Mouse (Mus musculus): ENCODE measurements around the gene Vmn1r79. TPM values are rescaled to one million over a fixed set of nuclear protein-coding genes. Genes with fewer than 3 reads are reported as not detected.
"Not testable (repeated sequence)": the region's sequence is repeated elsewhere in the genome, so short reads cannot be mapped to it uniquely, and the experiment has no call there.

Gene Vmn1r79
- polyA plus RNA-seq (2012; rRNA removed), result not detected in 2 replicates

DNA sequence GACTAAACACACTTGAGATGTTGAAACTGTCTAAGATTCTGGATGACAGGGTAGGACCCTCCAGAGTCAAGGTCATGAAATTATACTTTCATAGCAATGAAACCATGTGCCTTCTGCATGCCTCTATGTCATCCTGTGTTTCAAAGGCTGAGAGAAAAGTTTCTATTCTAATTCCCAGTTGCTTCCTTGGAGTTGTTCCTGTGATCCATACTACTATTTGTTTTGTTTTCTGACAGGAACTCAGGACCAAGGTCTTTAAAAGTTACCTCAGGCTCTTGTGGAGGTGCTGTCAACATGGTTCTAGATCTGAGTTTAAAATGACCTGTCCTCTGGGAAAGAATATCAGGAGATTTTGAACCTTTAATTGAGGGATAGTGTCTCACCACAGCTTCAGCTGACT, at the start of gene Vmn1r79:
Gene Vmn1r79, plus strand, starts transcription at position 301 of the 400 bp plus-strand sequence.
- H3K4me1 ChIP-seq (replicated peaks; ENCODE audit: control insufficient read depth, insufficient read depth, low read length); DNase-seq; H3K27ac ChIP-seq (ENCODE audit: control insufficient read depth, insufficient read depth, low read length); H3K4me3 ChIP-seq (ENCODE audit: control insufficient read depth, insufficient read depth, low read length); H3K27me3 ChIP-seq (ENCODE audit: control insufficient read depth, insufficient read depth, low read length); H3K36me3 ChIP-seq (ENCODE audit: control insufficient read depth, insufficient read depth, low read length): not testable (repeated sequence)

GRCm38 (mm10) chr7:12149957-12150356, 21.1 kb upstream of the Vmn1r79 start, which contains the start of gene Vmn1r78:
TSS of gene Vmn1r78 (plus strand) at chr7:12150257.
- no peak for TF ChIP-seq CTCF (IDR thresholded peaks at IDR 0.05; ENCODE audit: borderline replicate concordance, control insufficient read depth, extremely low read depth, insufficient read depth, low read length, poor library complexity)
- no peak for TF ChIP-seq POLR2A (IDR thresholded peaks at IDR 0.05; ENCODE audit: control insufficient read depth, extremely low read depth, insufficient read depth, low read length, poor library complexity)
- H3K36me3 ChIP-seq (ENCODE audit: control insufficient read depth, insufficient read depth, low read length), result no peaks in the 10 kb centered on the region
- H3K27me3 ChIP-seq (ENCODE audit: control insufficient read depth, insufficient read depth, low read length), result no peaks in the 10 kb centered on the region
- no peaks in the 10 kb centered on the region for H3K4me1 ChIP-seq (replicated peaks; ENCODE audit: control insufficient read depth, insufficient read depth, low read length)
- 57% methylated on average over 2 of the region's 2 CpGs for WGBS
- no peak for DNase-seq
- no peak within 1 kb of the TSS for H3K27ac ChIP-seq (ENCODE audit: control insufficient read depth, insufficient read depth, low read length)
- no peak within 1 kb of the TSS for H3K4me3 ChIP-seq (ENCODE audit: control insufficient read depth, insufficient read depth, low read length)

DNA sequence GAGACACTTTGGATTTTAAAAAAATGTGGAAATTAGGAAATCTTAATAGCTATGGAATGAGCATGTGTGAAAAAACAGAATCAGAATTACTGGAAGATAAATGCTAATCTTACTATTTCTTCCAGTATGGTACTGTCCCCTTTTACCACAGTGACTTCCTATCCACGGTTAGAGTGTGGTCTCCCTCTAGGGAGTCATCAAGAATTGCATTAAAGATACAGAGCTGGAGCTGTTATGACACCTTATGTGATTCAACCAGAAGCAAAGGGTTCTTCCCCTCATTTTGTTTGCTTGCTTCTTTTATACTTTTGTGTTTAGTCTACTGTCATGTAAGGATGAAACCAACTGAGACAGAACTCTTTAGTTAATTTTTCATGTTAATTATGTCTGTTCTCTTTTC, 14.6 kb upstream of the Vmn1r79 start:
- 44% methylated on average over 1 of the region's 1 CpGs for WGBS
- H3K27ac ChIP-seq (ENCODE audit: control insufficient read depth, insufficient read depth, low read length); H3K4me1 ChIP-seq (replicated peaks; ENCODE audit: control insufficient read depth, insufficient read depth, low read length); H3K36me3 ChIP-seq (ENCODE audit: control insufficient read depth, insufficient read depth, low read length); H3K4me3 ChIP-seq (ENCODE audit: control insufficient read depth, insufficient read depth, low read length); DNase-seq; H3K27me3 ChIP-seq (ENCODE audit: control insufficient read depth, insufficient read depth, low read length): not testable (repeated sequence)

DNA sequence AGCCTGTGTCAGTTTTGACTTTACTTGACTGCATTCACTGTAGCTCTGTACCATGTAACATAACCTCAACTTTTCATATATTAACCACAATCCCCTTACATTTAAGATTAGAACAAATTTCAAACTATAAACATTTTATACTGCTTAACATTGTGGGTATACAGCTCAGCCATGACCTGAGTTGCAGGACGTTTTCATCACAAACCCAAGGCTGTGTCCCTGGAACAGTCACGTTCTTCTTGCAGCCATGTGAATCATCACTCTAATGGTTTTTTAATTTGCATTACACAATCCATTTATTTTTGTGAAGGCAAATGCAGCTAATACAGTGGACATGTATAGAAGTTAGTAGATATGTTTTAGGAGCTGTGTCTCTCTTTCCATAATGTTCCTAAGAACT, 1.8 kb downstream of the Vmn1r79 start:
- not testable (repeated sequence) for DNase-seq; H3K27me3 ChIP-seq (ENCODE audit: control insufficient read depth, insufficient read depth, low read length); H3K4me1 ChIP-seq (replicated peaks; ENCODE audit: control insufficient read depth, insufficient read depth, low read length); H3K36me3 ChIP-seq (ENCODE audit: control insufficient read depth, insufficient read depth, low read length); H3K27ac ChIP-seq (ENCODE audit: control insufficient read depth, insufficient read depth, low read length); H3K4me3 ChIP-seq (ENCODE audit: control insufficient read depth, insufficient read depth, low read length)
- WGBS, result 66% methylated on average over 2 of the region's 2 CpGs

- TF ChIP-seq POLR2A (IDR thresholded peaks at IDR 0.05; ENCODE audit: control insufficient read depth, extremely low read depth, insufficient read depth, low read length, poor library complexity) (no peak), CTCF (IDR thresholded peaks at IDR 0.05; ENCODE audit: borderline replicate concordance, control insufficient read depth, extremely low read depth, insufficient read depth, low read length, poor library complexity) (no peak)
Measured at GRCm38 (mm10) chr7:12188986-12189385, 17.9 kb downstream of the Vmn1r79 start, which contains the start of gene Vmn1r80. TSS of gene Vmn1r80 (plus strand) at chr7:12189286.

GRCm38 (mm10) chr7:12204141-12204540, 33.1 kb downstream of the Vmn1r79 start:
- no peak overlapping the region for H3K4me3 ChIP-seq (ENCODE audit: control insufficient read depth, insufficient read depth, low read length)
- H3K36me3 ChIP-seq (ENCODE audit: control insufficient read depth, insufficient read depth, low read length), result no peaks in the 10 kb centered on the region
- WGBS, result 77% methylated on average over 2 of the region's 2 CpGs
- H3K27ac ChIP-seq (ENCODE audit: control insufficient read depth, insufficient read depth, low read length), result no peak overlapping the region
- H3K27me3 ChIP-seq (ENCODE audit: control insufficient read depth, insufficient read depth, low read length), result no peaks in the 10 kb centered on the region
- no peaks in the 10 kb centered on the region for H3K4me1 ChIP-seq (replicated peaks; ENCODE audit: control insufficient read depth, insufficient read depth, low read length)
- TF ChIP-seq POLR2A (IDR thresholded peaks at IDR 0.05; ENCODE audit: control insufficient read depth, extremely low read depth, insufficient read depth, low read length, poor library complexity), result no peak
- TF ChIP-seq CTCF (IDR thresholded peaks at IDR 0.05; ENCODE audit: borderline replicate concordance, control insufficient read depth, extremely low read depth, insufficient read depth, low read length, poor library complexity), result no peak
- no peak for DNase-seq

More at GRCm38 (mm10) chr7:12188986-12189385, 17.9 kb downstream of the Vmn1r79 start, which contains the start of gene Vmn1r80:
- Histone ChIP-seq H3K36me3 (ENCODE audit: control insufficient read depth, insufficient read depth, low read length) (no peaks in the 10 kb centered on the region), H3K4me3 (ENCODE audit: control insufficient read depth, insufficient read depth, low read length) (no peak within 1 kb of the TSS), H3K4me1 (replicated peaks; ENCODE audit: control insufficient read depth, insufficient read depth, low read length) (no peaks in the 10 kb centered on the region), H3K27me3 (ENCODE audit: control insufficient read depth, insufficient read depth, low read length) (no peaks in the 10 kb centered on the region), H3K27ac (ENCODE audit: control insufficient read depth, insufficient read depth, low read length) (no peak within 1 kb of the TSS)
- no peak for DNase-seq
- 87% methylated on average over 1 of the region's 1 CpGs for WGBS

Other genes starting within 250 kb of the Vmn1r79 start
- not detected in 2 replicates for gene Vmn1r76, start 233.1 kb upstream of the Vmn1r79 start, polyA plus RNA-seq (2012; rRNA removed)
- not detected in 2 replicates for gene Vmn1r77, start 134.5 kb upstream of the Vmn1r79 start, polyA plus RNA-seq (2012; rRNA removed)
- not detected in 2 replicates for gene Vmn1r78, start 21.0 kb upstream of the Vmn1r79 start, polyA plus RNA-seq (2012; rRNA removed)
- gene Vmn1r80, start 18.0 kb downstream of the Vmn1r79 start, polyA plus RNA-seq (2012; rRNA removed), result not detected in 2 replicates
- not detected in 2 replicates for gene Vmn1r81, start 97.0 kb downstream of the Vmn1r79 start, polyA plus RNA-seq (2012; rRNA removed)
- not detected in 2 replicates for gene Vmn1r82, start 129.2 kb downstream of the Vmn1r79 start, polyA plus RNA-seq (2012; rRNA removed)
- gene Vmn1r83, start 158.2 kb downstream of the Vmn1r79 start, polyA plus RNA-seq (2012; rRNA removed), result not detected in 2 replicates
- not detected in 2 replicates for gene Vmn1r84, start 198.0 kb downstream of the Vmn1r79 start, polyA plus RNA-seq (2012; rRNA removed)